Mouse (Mus musculus) splenic B cell, adult 2 months (primary cell): Measurements from ENCODE around the gene Ep400.

Source experiments
- DNase-seq: peaks from one replicate; pipeline ENCODE4 v3.0.0-alpha.2; 2011; ENCODE audit warnings: low read depth, low spot score
- H3K27me3 ChIP-seq: 2 replicates; pipeline ENCODE4 v1.6.1; 2012; ENCODE audit warnings: mild to moderate bottlenecking, low read length, moderate library complexity, mixed read lengths; ENCODE audit not compliant: control insufficient read depth, poor library complexity, insufficient read depth, severe bottlenecking
- H3K36me3 ChIP-seq: 2 replicates; pipeline ENCODE4 v1.6.1; 2012; ENCODE audit warnings: mild to moderate bottlenecking, low read length, moderate library complexity, mixed read lengths; ENCODE audit not compliant: control insufficient read depth, poor library complexity, insufficient read depth, severe bottlenecking

Ep400 gene

DNA sequence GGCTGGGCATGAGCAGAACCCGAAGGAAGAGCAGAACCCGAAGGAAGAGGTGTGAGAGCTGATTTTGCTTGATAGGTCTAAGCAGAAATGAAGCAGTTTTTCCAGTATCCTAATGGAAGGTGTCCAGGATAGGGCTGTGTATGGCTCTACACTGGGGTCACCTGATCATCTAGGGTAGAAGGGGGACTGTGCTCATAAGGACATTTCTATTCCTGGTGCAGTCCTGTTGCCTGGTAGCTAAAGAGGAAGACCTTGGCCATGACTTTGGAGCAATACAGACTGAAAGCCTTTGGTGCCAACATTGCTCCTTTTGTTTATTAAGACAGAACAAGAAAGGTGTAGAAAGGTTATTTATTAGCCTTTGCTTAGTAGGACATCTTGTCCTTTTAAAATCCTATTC is 106.5 kb downstream of the Ep400 start:
- H3K36me3 ChIP-seq = peaks cover 12% of the 10 kb centered on the region; the same call in 1 of the 2 replicates
- H3K27me3 ChIP-seq = no peaks in the 10 kb centered on the region
- DNase-seq = no peak

DNA sequence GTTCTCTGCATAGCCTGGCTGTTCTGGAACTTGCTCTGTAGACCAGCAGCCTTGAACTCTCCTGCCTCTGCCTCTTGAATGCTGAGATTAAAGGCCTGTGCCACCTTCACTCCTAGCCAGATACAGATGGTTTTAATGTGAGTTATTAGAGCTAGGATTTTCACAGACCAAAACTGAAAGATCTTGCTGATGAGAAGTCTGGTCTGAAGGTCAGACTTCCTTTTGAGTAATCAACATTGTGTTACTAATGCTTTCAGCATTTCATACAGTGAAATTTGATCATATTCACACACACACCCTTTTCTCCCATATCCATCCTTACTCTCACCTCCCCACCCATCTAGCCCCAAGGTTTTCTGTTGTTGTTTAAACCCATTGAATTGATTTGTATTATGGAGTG is 110.8 kb downstream of the Ep400 start:
- Histone ChIP-seq H3K27me3 (no peaks in the 10 kb centered on the region), H3K36me3 (peaks cover 10% of the 10 kb centered on the region)
- DNase-seq = no peak

DNA sequence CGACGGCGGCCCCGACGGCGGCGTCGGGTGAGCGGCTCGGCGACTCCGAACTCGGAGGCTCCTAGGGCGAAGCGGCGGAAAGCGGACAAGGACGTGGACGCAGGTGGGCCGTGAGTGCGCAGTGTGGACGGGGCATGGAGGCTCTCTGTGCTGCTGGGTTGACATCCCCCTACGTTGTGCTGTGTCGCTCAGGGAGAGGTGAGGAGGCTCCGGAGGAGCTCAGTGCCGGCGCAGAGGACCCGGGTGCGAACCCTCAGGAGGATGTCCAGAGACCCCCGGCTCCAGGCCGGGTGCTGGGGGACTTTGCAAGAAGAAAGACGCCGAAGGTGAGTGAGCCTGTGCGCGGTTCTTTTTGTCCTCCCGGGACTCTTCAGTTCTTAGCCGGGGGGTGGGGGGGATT is 116.8 kb downstream of the Ep400 start:
- Histone ChIP-seq H3K36me3 (peaks cover 6% of the 10 kb centered on the region), H3K27me3 (no peaks in the 10 kb centered on the region)
- DNase-seq = no peak

DNA sequence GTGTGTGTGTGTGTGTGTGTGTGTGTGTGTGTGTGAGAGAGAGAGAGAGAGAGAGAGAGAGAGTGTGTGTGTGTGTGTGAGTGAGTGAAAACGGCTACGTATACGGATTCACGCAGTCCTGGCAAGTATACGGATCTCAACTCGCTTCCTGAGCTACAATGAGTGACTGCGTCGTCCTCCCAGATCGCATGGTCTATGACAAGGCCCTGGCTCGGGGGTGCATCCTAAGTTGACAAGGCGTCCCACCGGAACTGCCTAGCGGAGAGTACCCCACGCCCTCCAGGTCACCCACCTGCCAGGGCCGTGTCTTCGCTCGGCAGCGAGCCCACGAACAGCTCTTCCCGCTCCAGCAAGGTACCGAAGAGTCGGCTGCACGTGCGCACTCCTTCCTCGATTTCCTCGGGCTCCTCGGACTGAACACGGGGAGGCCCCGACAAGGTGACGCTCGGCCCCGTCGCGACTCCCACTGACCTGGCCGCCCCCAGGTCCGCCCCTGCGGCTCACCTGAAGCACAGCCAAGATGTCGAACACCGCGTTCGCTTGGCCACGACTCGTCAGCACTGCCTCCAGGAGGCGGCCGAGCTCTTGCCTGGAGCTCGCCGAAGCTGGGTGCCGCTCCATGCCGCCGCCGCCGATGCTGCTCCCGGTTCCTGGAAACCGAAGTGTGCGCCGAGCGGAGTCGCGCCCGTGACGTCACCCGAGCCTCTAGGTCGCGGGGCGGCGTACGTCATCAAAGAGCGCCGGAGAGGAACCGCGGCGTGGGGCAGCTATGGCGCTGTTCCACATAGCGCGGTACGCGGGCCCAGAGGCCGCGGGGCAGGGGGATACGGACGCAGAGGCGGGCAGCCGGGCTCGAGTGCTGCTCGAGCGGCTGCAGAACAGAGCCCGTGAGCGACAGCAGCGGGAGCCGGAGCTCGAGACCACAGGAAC is 117.5 kb downstream of the Ep400 start, which contains the start of the genes Noc4l and Ddx51:
Gene Noc4l, minus strand, starts transcription at position 699 of the 930 bp plus-strand sequence.
Gene Ddx51, plus strand, starts transcription at position 733 of the 930 bp plus-strand sequence.
- peak; percentile 97 for DNase-seq
- Histone ChIP-seq H3K36me3 (peaks cover 6% of the 10 kb centered on the region), H3K27me3 (no peaks in the 10 kb centered on the region)

DNA sequence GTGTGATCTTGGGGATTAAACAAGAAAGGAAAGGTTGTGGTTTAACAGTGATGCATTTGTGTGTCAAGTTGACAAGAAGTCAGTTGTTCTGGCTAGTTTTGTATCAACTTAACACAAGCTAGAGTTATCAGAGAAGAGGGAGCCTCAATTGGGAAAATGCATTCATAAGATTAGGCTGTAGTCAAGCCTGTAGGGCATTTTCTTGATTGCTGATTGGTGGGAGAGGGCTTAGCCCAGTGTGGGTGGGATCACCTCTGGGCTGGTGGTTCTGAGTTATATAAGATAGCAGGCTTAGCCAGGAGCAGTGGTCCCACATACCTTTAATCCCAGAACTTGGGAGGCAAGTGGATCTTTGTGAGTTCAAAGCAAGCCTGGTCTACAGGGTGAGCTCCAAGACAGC is 124.1 kb downstream of the Ep400 start:
- Histone ChIP-seq H3K27me3 (no peaks in the 10 kb centered on the region), H3K36me3 (peaks cover 3% of the 10 kb centered on the region)
- DNase-seq = no peak

DNA sequence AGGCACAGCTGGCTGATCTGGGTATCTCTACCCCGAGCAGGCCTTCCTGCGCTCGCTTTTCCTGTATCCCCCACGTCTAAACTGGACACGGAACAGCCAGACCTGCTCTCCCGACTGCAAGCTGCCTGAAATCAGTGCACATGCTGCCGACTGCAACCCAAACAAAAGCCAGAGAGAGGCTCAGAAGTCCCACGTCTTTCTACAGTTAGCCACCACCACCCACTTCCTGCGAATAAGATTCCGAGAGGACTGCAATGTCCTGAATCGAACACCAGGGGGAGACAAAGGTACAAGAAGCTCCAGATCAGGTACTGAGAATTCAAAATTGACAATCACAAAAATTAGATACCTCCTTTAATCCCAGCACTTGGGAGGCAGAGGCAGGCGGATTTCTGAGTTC is 131.1 kb downstream of the Ep400 start:
- no peaks in the 10 kb centered on the region for H3K36me3 ChIP-seq
- no peaks in the 10 kb centered on the region for H3K27me3 ChIP-seq
- DNase-seq = peak; percentile 87

DNA sequence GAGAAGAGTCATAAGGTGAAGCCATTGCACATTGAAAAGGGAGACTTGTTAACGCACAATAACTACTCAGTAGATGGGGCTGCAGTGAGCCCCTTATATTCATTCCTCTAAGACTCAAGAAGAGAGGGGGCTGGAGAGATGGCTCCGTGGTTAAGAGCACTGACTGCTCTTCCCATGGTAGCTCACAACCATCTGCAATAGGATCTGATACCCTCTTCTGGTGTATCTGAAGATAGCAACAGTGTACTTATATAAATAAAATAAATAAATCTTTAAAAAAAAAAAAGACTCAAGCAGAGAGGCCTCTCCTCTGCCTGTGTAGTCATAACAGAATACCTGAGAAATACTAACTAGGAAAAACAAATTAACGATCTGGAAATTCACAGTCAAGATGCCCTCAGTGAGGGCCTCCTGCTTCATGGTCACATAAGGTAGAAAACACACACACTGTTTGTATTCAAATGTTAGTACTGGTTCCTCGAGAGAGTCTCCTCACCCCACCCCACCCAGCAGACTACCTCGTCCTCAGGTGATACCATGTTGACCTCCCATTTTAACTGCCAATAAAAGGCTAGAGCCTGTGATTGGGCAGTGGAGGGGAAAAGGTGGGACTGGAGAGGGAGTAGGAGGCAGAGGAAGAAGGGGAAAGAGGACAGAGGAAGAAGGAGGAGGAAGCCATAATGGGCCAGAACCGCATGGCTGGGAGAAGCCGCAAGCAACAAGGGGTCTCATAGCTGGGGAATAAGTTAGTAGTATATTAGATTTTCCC is 132.0 kb downstream of the Ep400 start:
- no peaks in the 10 kb centered on the region for H3K27me3 ChIP-seq
- DNase-seq = no peak
- H3K36me3 ChIP-seq = no peaks in the 10 kb centered on the region

DNA sequence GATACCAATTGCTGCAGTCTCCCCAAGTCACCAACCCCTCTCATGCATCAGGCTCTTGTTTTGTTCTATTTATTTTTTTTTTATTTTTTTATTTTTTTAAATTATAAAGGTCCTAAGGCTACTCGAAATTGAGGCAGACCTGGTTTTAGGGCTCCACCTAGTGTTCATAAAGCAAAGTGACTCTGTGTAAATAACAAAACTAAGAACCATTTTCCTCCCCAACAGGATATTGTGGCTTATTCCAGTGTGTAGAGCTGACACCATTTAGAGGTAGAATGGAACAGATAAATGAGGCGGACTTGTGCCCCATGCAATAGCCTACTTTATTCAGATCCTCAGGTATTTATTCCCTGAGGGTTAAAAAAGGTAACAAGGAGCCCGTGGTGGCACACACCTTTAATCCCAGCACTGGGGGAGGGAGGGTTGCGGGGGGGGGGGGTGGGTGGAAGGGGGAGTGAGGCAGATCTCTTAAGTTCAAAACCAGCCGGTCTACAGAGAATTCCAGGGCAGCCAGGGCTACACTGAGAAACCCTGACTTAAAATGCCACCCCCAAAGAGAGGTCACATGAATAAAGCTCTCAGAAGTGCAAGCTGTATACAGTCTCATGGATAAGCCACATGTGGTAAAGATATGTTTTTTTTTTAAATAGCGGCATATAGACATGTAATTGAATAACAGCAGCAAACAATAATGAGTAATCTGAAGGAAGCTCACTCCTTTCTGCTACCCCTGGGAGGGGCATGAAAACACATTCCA is 134.4 kb downstream of the Ep400 start:
- Histone ChIP-seq H3K36me3 (no peaks in the 10 kb centered on the region), H3K27me3 (no peaks in the 10 kb centered on the region)
- DNase-seq = peak; percentile 64

DNA sequence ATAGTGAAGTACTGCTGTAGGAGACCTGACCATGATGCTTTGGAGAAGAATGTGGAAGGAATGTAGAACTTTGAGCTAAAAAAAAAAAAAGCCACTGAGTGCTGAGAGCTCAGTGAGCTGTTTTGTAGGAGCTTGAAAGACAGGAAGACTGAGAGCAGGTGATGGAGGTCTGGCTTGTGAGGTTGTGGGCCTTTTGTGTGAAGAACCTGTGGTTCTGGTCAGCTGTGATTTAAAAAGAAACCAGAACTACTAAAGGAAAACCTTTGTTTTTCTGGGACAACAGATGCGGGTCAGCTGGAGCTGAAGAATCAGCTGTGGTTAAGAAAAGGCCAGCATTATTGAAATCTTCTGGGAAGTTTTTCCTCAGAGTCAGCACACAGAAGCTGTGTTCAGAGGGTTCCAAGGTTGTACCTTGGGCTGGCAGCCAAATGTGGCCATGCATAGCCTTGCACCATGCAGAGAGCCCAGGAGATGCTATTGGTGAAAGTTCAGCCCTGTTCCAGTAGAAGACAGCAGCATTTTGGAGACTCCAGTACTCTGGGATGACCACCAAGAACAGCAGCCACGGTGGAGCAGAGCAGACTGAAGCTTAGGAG is 140.9 kb downstream of the Ep400 start:
- Histone ChIP-seq H3K27me3 (no peaks in the 10 kb centered on the region), H3K36me3 (no peaks in the 10 kb centered on the region)
- no peak for DNase-seq

DNA sequence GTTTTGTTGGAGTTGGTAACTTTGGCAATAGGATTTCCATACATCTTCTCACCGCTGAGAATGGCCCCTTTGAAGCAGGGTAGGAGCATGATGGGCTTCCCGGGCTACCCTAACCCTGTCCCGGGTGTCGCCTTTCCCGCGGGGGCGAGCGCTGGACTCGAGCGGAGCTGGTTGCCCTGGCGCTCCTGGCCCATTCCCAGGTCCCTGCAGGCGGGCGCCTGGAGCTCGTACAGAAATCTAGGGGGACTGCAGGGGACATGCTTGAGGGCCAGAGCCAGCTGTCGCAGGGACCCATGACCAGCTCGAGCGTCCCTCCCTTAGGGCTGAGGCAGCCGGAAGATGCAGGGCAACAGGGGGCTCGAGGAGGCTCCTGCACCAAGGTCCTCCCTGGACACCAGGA is 142.4 kb downstream of the Ep400 start:
- DNase-seq = no peak
- Histone ChIP-seq H3K27me3 (no peaks in the 10 kb centered on the region), H3K36me3 (no peaks in the 10 kb centered on the region)

DNA sequence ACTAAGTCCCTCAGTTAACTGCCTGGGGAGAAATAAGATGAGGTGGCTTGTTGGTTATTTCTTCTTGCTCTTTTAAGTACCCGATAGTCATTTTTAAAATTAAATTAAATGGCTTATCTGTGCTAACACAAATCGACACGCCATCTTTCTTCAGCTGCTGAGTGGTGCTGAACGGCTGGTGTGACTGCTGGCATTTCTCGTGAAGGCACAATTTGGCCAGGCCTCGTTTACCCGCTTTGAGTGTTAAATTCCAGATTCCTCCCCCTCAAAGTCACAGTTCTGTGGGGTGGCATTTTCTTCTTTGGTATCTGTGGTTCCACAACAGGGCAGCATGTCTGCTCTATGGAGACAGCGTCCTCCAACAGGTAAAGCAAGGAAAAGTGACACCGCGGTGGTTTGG is 143.2 kb downstream of the Ep400 start:
- no peak for DNase-seq
- H3K27me3 ChIP-seq = no peaks in the 10 kb centered on the region
- H3K36me3 ChIP-seq = no peaks in the 10 kb centered on the region

DNA sequence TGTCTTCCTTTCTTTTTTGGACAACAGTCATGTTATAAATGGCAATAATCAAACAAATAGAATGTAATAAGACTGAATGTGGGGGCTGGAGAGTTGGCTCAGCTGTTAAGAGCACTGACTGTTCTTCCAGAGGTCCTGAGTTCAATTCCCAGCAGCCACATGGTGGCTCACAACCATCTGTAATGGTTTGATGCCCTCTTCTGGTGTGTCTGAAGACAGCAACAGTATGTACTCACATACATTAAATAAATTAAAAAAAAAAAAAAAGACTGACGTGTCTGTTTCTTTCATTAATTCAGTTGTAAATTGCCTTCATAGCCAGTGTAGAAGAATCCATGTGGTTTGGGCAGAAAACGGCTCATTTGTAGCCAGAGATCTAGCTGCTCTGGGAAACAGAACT is 146.2 kb downstream of the Ep400 start:
- no peaks in the 10 kb centered on the region for H3K36me3 ChIP-seq
- no peaks in the 10 kb centered on the region for H3K27me3 ChIP-seq
- no peak for DNase-seq

DNA sequence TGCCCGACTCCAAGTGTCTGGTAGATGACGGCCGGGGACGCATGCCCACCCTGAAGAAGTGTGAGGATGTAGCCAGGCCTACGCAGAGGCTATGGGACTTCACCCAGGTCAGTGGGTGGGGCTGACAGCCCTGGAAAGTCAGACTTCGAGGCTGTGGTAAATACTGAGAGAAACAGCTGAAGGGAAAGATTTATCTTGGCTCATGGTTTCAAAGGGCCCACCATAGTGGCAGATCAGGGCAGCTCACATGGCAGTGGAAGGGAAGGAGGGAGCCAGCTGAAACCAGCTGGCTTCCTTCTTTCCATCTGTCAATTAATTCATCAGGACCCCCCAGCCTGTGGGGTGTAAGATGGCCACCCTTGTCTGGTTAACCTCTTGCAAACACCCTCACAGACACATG is 151.3 kb downstream of the Ep400 start:
- DNase-seq = no peak
- H3K27me3 ChIP-seq = no peaks in the 10 kb centered on the region
- no peaks in the 10 kb centered on the region for H3K36me3 ChIP-seq
